Mouse (Mus musculus) liver, adult (tissue): ENCODE measurements around the gene Ppp2r3a.

ENCODE experiments used
- GATA4 ChIP-seq: IDR thresholded peaks from 2 replicates; pipeline ENCODE4 v1.6.1; 2014; ENCODE audit warnings: mild to moderate bottlenecking, low read length; ENCODE audit not compliant: insufficient replicate concordance

Gene Ppp2r3a

GRCm38 (mm10) chr9:101251644-101252337, at the start of gene Ppp2r3a:
Gene Ppp2r3a (minus strand): TSS chr9:101251795.
- no peak for TF ChIP-seq GATA4

- TF ChIP-seq GATA4: no peak
Observed at GRCm38 (mm10) chr9:101300441-101300935, 48.9 kb upstream of the Ppp2r3a start.

- TF ChIP-seq GATA4: no peak
Observed at GRCm38 (mm10) chr9:101291676-101292660, 40.4 kb upstream of the Ppp2r3a start.

GRCm38 (mm10) chr9:101290876-101291275, 39.3 kb upstream of the Ppp2r3a start:
- TF ChIP-seq GATA4: no peak

- TF ChIP-seq GATA4: no peak
Observed at GRCm38 (mm10) chr9:101289750-101290149, 38.2 kb upstream of the Ppp2r3a start.

GRCm38 (mm10) chr9:101288901-101289647, 37.5 kb upstream of the Ppp2r3a start:
- TF ChIP-seq GATA4: no peak

- TF ChIP-seq GATA4: no peak
Observed at GRCm38 (mm10) chr9:101286766-101287165, 35.2 kb upstream of the Ppp2r3a start.

GRCm38 (mm10) chr9:101284049-101284448, 32.5 kb upstream of the Ppp2r3a start:
- no peak for TF ChIP-seq GATA4

- TF ChIP-seq GATA4: no peak
Observed at GRCm38 (mm10) chr9:101282651-101283050, 31.1 kb upstream of the Ppp2r3a start.

- TF ChIP-seq GATA4: no peak
Observed at GRCm38 (mm10) chr9:101281906-101282305, 30.3 kb upstream of the Ppp2r3a start.

- no peak for TF ChIP-seq GATA4
Observed at GRCm38 (mm10) chr9:101281326-101281725, 29.7 kb upstream of the Ppp2r3a start.

- no peak for TF ChIP-seq GATA4
Observed at GRCm38 (mm10) chr9:101280867-101281266, 29.3 kb upstream of the Ppp2r3a start.

- no peak for TF ChIP-seq GATA4
Observed at GRCm38 (mm10) chr9:101280211-101280610, 28.6 kb upstream of the Ppp2r3a start.

GRCm38 (mm10) chr9:101272715-101273114, 21.1 kb upstream of the Ppp2r3a start:
- TF ChIP-seq GATA4: peak; percentile 32; the same call in 1 of the 2 replicates

- no peak for TF ChIP-seq GATA4
Observed at GRCm38 (mm10) chr9:101270020-101270419, 18.4 kb upstream of the Ppp2r3a start.

- TF ChIP-seq GATA4: no peak
Observed at GRCm38 (mm10) chr9:101266043-101266442, 14.4 kb upstream of the Ppp2r3a start.

- no peak for TF ChIP-seq GATA4
Observed at GRCm38 (mm10) chr9:101265546-101265945, 14.0 kb upstream of the Ppp2r3a start.
